Mouse (Mus musculus) lung, postnatal 0 days (tissue): Measurements from ENCODE around the gene Snap25.

ENCODE experiments used
- CTCF ChIP-seq: IDR thresholded peaks from 2 replicates; pipeline ENCODE4 v1.5.1; 2016; ENCODE audit warnings: antibody characterized with exemption, mild to moderate bottlenecking
- EP300 ChIP-seq: IDR thresholded peaks from 2 replicates; pipeline ENCODE4 v1.6.1; 2016; ENCODE audit warnings: antibody characterized with exemption, mild to moderate bottlenecking, control low read depth

DNA sequence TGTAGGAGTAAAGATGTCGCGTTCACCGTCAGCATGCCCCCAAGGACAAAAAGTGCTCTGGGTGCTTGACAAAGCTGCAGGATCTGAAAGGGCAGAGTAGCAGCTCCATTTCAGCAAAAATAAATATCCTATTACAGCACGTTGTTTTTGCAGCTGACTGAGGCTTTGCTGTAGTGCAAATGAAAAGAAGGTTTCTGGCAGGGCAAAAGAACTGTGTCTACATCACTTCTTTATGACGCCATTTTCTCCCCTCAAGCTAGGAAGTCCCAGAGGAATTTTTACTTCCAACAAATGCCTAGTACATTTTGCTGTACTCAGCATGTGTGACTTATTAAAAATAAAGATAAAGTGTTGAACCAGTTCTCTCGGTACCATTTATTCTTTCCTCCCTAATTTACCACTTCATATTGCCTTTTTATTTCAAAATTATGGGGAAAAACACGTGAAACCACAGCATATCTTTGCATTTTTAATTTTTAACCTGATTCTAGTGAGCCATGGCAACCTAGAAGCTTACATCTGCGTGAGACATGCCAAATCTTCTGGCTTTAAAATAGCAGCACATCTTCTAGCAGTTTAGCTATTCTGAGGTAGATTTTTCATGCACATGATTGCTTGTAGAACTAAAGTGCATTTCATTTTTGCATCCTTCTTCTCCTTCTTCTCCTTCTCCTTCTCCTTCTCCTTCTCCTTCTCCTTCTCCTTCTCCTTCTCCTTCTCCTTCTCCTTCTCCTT, 94.9 kb downstream of the Snap25 start:
- TF ChIP-seq EP300 (no peak), CTCF (no peak)
